Mouse (Mus musculus) ES-E14 (cell line): Measurements from ENCODE around the gene Brd9. TPM values are rescaled to one million over a fixed set of nuclear protein-coding genes. Genes with fewer than 3 reads are reported as not detected.
A peak's percentile ranks its signal among the peaks of the same experiment; 100 is the strongest.

Source experiments
- DNase-seq: peaks from one replicate; pipeline ENCODE4 v3.0.0-alpha.2; 2013; ENCODE audit warnings: low read depth, low spot score
- H3K27ac ChIP-seq: 2 replicates; pipeline ENCODE4 v1.5.1; 2012; ENCODE audit warnings: low read depth, mild to moderate bottlenecking, low read length, moderate library complexity, mixed read lengths; ENCODE audit not compliant: poor library complexity, insufficient read depth, severe bottlenecking
- H3K36me3 ChIP-seq: 2 replicates; pipeline ENCODE4 v1.6.1; 2012; ENCODE audit warnings: mild to moderate bottlenecking, low read length, moderate library complexity, mixed read lengths; ENCODE audit not compliant: control insufficient read depth, poor library complexity, insufficient read depth, severe bottlenecking
- H3K4me1 ChIP-seq, 2 experiments: fragments of 150-350 bp in 1 of 2; sonication (generic) in 1 of 2; 2 replicates each; pipeline ENCODE4 v1.6.1; 2012; ENCODE audit warnings: low read length in 2 of 2, mild to moderate bottlenecking in 1 of 2, mixed read lengths in 1 of 2; ENCODE audit not compliant: control insufficient read depth in 2 of 2, insufficient read depth in 2 of 2, poor library complexity in 1 of 2
- H3K4me3 ChIP-seq, 2 experiments: fragments of 150-350 bp in 1 of 2; sonication (generic) in 1 of 2; 2 replicates each; pipeline ENCODE4 v1.5.1; 2012; ENCODE audit warnings: low read length in 2 of 2, low read depth in 1 of 2, mild to moderate bottlenecking in 1 of 2, mixed read lengths in 1 of 2; ENCODE audit not compliant: insufficient read depth in 1 of 2, poor library complexity in 1 of 2, severe bottlenecking in 1 of 2
- H3K9ac ChIP-seq: 2 replicates; pipeline ENCODE4 v1.6.1; 2012; ENCODE audit warnings: low read depth, mild to moderate bottlenecking, low read length, mixed read lengths; ENCODE audit not compliant: poor library complexity, insufficient read depth, severe bottlenecking
- H3K9me3 ChIP-seq: fragments of 150-350 bp; sonication (generic); 2 replicates; pipeline ENCODE4 v1.6.1; 2012; ENCODE audit warnings: low read depth, mild to moderate bottlenecking, low read length; ENCODE audit not compliant: control insufficient read depth, insufficient read depth
- CHD2 ChIP-seq: IDR thresholded peaks from 2 replicates; pipeline ENCODE4 v1.6.1; 2014; ENCODE audit warnings: mild to moderate bottlenecking, low read depth, low read length, inconsistent platforms
- HCFC1 ChIP-seq: IDR thresholded peaks from 2 replicates; pipeline ENCODE4 v1.6.1; 2012; ENCODE audit warnings: low read length, inconsistent platforms, borderline replicate concordance; ENCODE audit not compliant: insufficient read depth
- MAFK ChIP-seq: IDR thresholded peaks from 2 replicates; pipeline ENCODE4 v1.6.1; 2014; ENCODE audit warnings: mild to moderate bottlenecking, low read depth, low read length, inconsistent platforms; ENCODE audit not compliant: insufficient read depth
- ZC3H11A ChIP-seq: IDR thresholded peaks from 2 replicates; pipeline ENCODE4 v1.6.1; 2012; ENCODE audit warnings: low read depth, mild to moderate bottlenecking, inconsistent platforms, low read length, borderline replicate concordance
- ZNF384 ChIP-seq: IDR thresholded peaks from 2 replicates; pipeline ENCODE4 v1.6.1; 2012; ENCODE audit warnings: low read depth, low read length, inconsistent platforms
- in situ Hi-C, 2 experiments: fragments of 600-800 bp; cut with MboI; formaldehyde crosslinking; loops; one replicate each; pipeline ENCODE4 v1.15.1; 2025; ENCODE audit warnings: low sequenced_read_pairs in 2 of 2, inconsistent platforms in 1 of 2; ENCODE audit not compliant: unreplicated experiment in 2 of 2
- total RNA-seq: library from RNA; depleted of rRNA; stranded (reverse); fragments of 300-350 nt; gene quantifications from 2 replicates; pipeline ENCODE4 v1.2.3, GENCODE M21; 2012

Brd9 gene
- total RNA-seq, 1 experiment = 25.3 TPM

DNA sequence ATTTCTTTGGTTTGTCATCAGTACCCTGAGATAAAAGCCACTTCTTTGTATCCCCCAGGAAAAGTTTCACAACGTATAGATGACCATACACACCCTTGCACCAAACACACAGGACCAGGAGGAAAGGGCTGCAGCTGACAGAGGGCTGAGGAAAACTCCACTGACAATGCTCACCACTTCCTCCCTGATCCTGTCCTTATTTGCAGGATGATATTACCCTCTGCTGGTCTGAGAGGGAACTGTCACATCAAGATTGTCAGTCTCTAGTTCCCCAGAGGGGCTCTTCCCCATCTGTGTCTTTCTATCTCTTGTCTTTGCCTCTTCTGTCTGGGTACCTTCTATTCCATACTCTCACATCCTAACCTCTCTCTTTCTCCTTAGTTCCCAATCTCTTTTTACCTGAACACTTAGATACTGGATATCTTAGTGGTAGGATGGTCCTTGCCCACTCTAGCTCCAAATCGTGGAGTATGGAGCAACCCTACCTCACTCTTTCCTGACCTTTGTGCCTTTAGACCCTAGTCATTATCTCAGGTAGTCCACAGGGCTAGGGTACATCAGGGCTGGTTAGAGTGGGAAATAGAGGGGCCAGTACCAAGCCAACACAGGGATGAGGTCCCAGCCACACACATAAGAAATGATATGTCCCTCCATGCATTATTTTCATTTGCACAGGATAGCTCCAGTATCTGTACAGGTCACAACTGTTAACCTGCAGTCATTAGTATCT, 29.8 kb upstream of the Brd9 start:
- no peaks in the 10 kb centered on the region for H3K9me3 ChIP-seq
- H3K4me3 ChIP-seq = no peak overlapping the region
- no peak overlapping the region for H3K9ac ChIP-seq
- H3K27ac ChIP-seq = no peak overlapping the region
- in situ Hi-C loops = loop anchor here (5.0 to 10.0 kb wide), 2 partner anchors 183 to 186 kb away; no protein-coding TSS in a partner anchor
- H3K36me3 ChIP-seq = peaks cover 14% of the 10 kb centered on the region
- no peak for TF ChIP-seq HCFC1
- TF ChIP-seq ZC3H11A = peak; percentile 63; the same call in 1 of the 2 replicates
- DNase-seq = peak; percentile 22
- H3K4me1 ChIP-seq = no peaks in the 10 kb centered on the region

DNA sequence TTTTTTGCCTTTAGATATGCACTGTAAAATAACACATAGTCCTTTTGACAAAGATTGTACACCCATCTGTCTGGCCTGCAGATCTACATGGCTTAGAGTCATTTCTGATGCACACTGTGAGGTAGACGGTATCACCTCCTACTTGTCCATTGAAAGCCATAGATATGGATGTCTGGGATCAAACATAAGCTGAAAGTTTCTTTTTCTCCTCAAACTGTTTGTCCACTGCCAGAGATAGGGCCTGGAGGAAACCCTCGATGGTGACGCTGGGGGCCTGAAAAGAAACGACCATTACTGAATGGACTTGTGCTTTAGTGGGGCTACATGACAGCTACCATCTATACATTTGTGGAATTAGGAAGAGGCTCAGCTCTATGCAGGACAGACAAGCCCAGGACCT, 24.5 kb upstream of the Brd9 start:
- H3K36me3 ChIP-seq = peaks cover 42% of the 10 kb centered on the region
- no peak overlapping the region for H3K27ac ChIP-seq
- no peak for TF ChIP-seq ZNF384
- TF ChIP-seq CHD2 = no peak
- no peak for TF ChIP-seq MAFK
- no peak for TF ChIP-seq HCFC1
- TF ChIP-seq ZC3H11A = no peak
- no peak overlapping the region for H3K9ac ChIP-seq
- in situ Hi-C loops = no loop called here
- no peak for DNase-seq
- H3K4me3 ChIP-seq = no peak overlapping the region
- H3K9me3 ChIP-seq = no peaks in the 10 kb centered on the region
- H3K4me1 ChIP-seq = no peaks in the 10 kb centered on the region

DNA sequence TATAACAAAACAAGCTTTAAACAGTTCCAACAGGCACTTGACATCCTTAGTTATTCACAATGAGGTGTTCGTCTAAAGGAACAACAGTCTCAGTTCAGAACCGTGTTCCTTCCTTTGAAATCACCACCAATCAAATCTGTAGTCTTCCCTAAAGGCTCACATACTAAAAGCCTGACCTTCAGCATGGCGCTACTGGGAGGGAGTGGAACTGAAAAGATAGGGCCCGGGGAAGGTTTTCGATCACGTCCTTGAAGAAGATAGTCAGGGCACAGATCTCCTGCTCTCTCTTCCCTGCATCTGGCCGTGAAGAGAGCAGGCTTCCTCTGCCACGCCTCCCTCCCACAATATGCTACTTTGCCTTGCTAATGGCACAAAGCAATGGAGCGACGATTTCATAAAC, 5.4 kb upstream of the Brd9 start:
- no peak for DNase-seq

DNA sequence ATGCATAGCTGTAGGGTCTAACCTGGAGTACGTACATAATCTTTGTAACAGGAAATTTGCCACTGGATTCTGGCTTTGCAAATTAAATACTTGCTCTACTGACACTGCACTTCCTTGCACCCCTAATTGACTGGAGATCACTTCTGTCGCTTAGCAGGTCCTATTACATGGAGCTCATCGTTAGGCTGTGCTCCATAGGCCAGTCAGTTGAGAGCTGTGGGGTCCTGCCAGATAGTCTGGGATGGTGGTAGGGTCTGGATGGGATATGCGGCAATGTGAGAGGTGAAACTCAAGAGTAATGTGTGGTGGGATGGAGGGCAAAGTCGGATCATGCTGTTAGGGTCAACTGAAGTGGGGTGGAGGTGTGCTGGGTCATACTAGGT, 682 bp upstream of the Brd9 start:
- in situ Hi-C loops = no loop called here
- Histone ChIP-seq H3K9ac (peak overlapping the region; percentile 93), H3K4me1 (peaks cover 0 to 10% of the 10 kb centered on the region in 2 experiments; a peak in 2 of 4 replicates), H3K4me3 (peak overlapping the region; percentile 76 to 100), H3K9me3 (no peaks in the 10 kb centered on the region), H3K27ac (peak overlapping the region; percentile 42), H3K36me3 (peaks cover 12% of the 10 kb centered on the region)
- no peak for TF ChIP-seq CHD2
- no peak for TF ChIP-seq HCFC1
- TF ChIP-seq ZNF384 = no peak
- no peak for TF ChIP-seq ZC3H11A
- TF ChIP-seq MAFK = no peak
- no peak for DNase-seq

More for the DNA sequence above, 5.4 kb upstream of the Brd9 start:
- peaks cover 0 to 3% of the 10 kb centered on the region in 2 experiments; a peak in 1 of 4 replicates for H3K4me1 ChIP-seq
- H3K9me3 ChIP-seq = no peaks in the 10 kb centered on the region
- TF ChIP-seq ZNF384 (no peak), HCFC1 (no peak), MAFK (no peak), ZC3H11A (no peak)
- in situ Hi-C loops = no loop called here
- no peak overlapping the region for H3K9ac ChIP-seq
- no peak overlapping the region for H3K4me3 ChIP-seq
- H3K36me3 ChIP-seq = peaks cover 30% of the 10 kb centered on the region
- no peak overlapping the region for H3K27ac ChIP-seq
